8 mouse cellular contexts compared by ENCODE assay signal in genomic region chr17:87330921-87331291, GRCm38 (mm10). TPM values are rescaled to one million over a fixed set of nuclear protein-coding genes. Genes with fewer than 3 reads are reported as not detected.
DNase-seq lines count a peak whose midpoint lies in the region; ATAC-seq and TF ChIP-seq lines count a peak whose summit lies in the region.

No protein-coding gene starts in this region.

- H3K27me3 ChIP-seq in hindbrain, embryonic 13.5 days, result no peaks in the 10 kb centered on the region
- H3K27me3 ChIP-seq in lung, postnatal 0 days (replicated peaks; ENCODE audit: insufficient read depth, low read length), result no peaks in the 10 kb centered on the region
- 0 out of 2 replicates have a peak, but pooled peaks cover 5% of the 10 kb centered on the region for H3K27me3 ChIP-seq in stomach, embryonic 16.5 days (ENCODE audit: control insufficient read depth, insufficient read depth, low read length)

- H3K9ac ChIP-seq in hindbrain, embryonic 13.5 days, result peak overlapping the region; percentile 58
- no peak overlapping the region for H3K9ac ChIP-seq in lung, postnatal 0 days (replicated peaks; ENCODE audit: low read depth)
- peak overlapping the region; percentile 48 for H3K9ac ChIP-seq in stomach, embryonic 16.5 days (ENCODE audit: low read length)

- H3K4me1 ChIP-seq in hindbrain, embryonic 13.5 days (replicated peaks), result peaks cover 52% of the 10 kb centered on the region
- no peaks in the 10 kb centered on the region for H3K4me1 ChIP-seq in lung, postnatal 0 days (ENCODE audit: insufficient read depth, low read depth, low read length)
- H3K4me1 ChIP-seq in stomach, embryonic 16.5 days (ENCODE audit: control insufficient read depth, insufficient read depth, low read length), result peaks cover 34% of the 10 kb centered on the region

- H3K36me3 ChIP-seq in hindbrain, embryonic 13.5 days, result no peaks in the 10 kb centered on the region
- H3K36me3 ChIP-seq in lung, postnatal 0 days (ENCODE audit: insufficient read depth, low read length), result no peaks in the 10 kb centered on the region
- no peaks in the 10 kb centered on the region; the same call in 1 of the 2 replicates for H3K36me3 ChIP-seq in stomach, embryonic 16.5 days (ENCODE audit: control insufficient read depth, insufficient read depth, low read length)

- DNase-seq in right cerebral cortex, postnatal 10 days (ENCODE audit: low spot score in 2 of 2), result peak; percentile 66 to 76
- DNase-seq in right cerebral cortex, postnatal 25 days, result no peak
- peak; percentile 73 for DNase-seq in embryo, embryonic 11 days
- peak; percentile 57 for DNase-seq in lung, postnatal 0 days (ENCODE audit: low spot score)
- DNase-seq in spleen, adult 18-20 months, result no peak

- WGBS in hindbrain, embryonic 13.5 days, result 2% methylated on average over 11 of the region's 11 CpGs
- 5% methylated on average over 11 of the region's 11 CpGs for WGBS in lung, postnatal 0 days
- WGBS in stomach, embryonic 16.5 days, result under 1% methylated on average over 11 of the region's 11 CpGs

- no peak for TF ChIP-seq EP300 in lung, postnatal 0 days (IDR thresholded peaks at IDR 0.05)

- H3K9me3 ChIP-seq in hindbrain, embryonic 13.5 days, result no peaks in the 10 kb centered on the region
- no peaks in the 10 kb centered on the region for H3K9me3 ChIP-seq in lung, postnatal 0 days (ENCODE audit: low read length)
- no peaks in the 10 kb centered on the region for H3K9me3 ChIP-seq in stomach, embryonic 16.5 days (replicated peaks; ENCODE audit: control insufficient read depth, low read length)

- TF ChIP-seq CTCF in lung, postnatal 0 days (IDR thresholded peaks at IDR 0.05), result peak; percentile 25; the same call in 1 of the 2 replicates

- 0 out of 2 replicates have a peak overlapping the region, but pooled peaks have one; percentile 4 for H3K4me3 ChIP-seq in hindbrain, embryonic 13.5 days
- no peak overlapping the region for H3K4me3 ChIP-seq in lung, postnatal 0 days (ENCODE audit: low read depth, low read length)
- no peak overlapping the region; the same call in 1 of the 2 replicates for H3K4me3 ChIP-seq in stomach, embryonic 16.5 days (replicated peaks; ENCODE audit: low read length)

- H3K4me2 ChIP-seq in hindbrain, embryonic 13.5 days, result peak overlapping the region; percentile 33
- H3K4me2 ChIP-seq in lung, postnatal 0 days (replicated peaks; ENCODE audit: low read depth, low read length), result no peak overlapping the region
- peak overlapping the region; percentile 34; the same call in 1 of the 2 replicates for H3K4me2 ChIP-seq in stomach, embryonic 16.5 days (ENCODE audit: low read depth, low read length)

- peak overlapping the region; percentile 88 for H3K27ac ChIP-seq in hindbrain, embryonic 13.5 days
- no peak overlapping the region for H3K27ac ChIP-seq in lung, postnatal 0 days (ENCODE audit: low read length)
- peak overlapping the region; percentile 84 for H3K27ac ChIP-seq in stomach, embryonic 16.5 days (ENCODE audit: low read length)

- ATAC-seq in hindbrain, embryonic 13.5 days (ENCODE audit: low FRiP score), result peak; percentile 52; the same call in 1 of the 2 replicates
- peak; percentile 65 for ATAC-seq in lung, postnatal 0 days
- peak; percentile 79 for ATAC-seq in stomach, embryonic 16.5 days (ENCODE audit: insufficient read depth, low FRiP score)
- no peak for ATAC-seq in activated CD4-positive, CD25-positive, alpha-beta regulatory T cell, adult 4 months

RNA-seq across cellular contexts. Expression of gene Ttc7, which starts 48.2 kb away (rescaled TPM):
- 4.2 and 5.7 TPM in 2 replicates for polyA plus RNA-seq in hindbrain, embryonic 13.5 days (2015; fragmentation: Nextera tagmentation; extraction: Ambion mirVana)
- polyA plus RNA-seq in lung, postnatal 0 days (2015; fragmentation: Nextera tagmentation; extraction: Ambion mirVana), result 14.2 and 16.4 TPM in 2 replicates
- polyA plus RNA-seq in stomach, embryonic 16.5 days (2015; fragmentation: Nextera tagmentation; extraction: Ambion mirVana), result 10.7 and 11.1 TPM in 2 replicates
- polyA plus RNA-seq in activated CD4-positive, CD25-positive, alpha-beta regulatory T cell, adult 4 months (2017; shearing (Covaris generic)), result 10 to 100 TPM; 21.2 to 24.5 TPM

Comparison
In these comparisons a context has a peak if more than half of its experiments do, and no peak if none do; other contexts are left out.
1. DNase-seq: peak in right cerebral cortex, postnatal 10 days (2 of 2), embryo, embryonic 11 days (single experiment) and lung, postnatal 0 days (single experiment); none in right cerebral cortex, postnatal 25 days (single experiment) and spleen, adult 18-20 months (0 of 2).